Mouse (Mus musculus) erythroblast, adult 5-6 weeks (primary cell): Measurements from ENCODE around the gene Rcan3. TPM values are rescaled to one million over a fixed set of nuclear protein-coding genes. Genes with fewer than 3 reads are reported as not detected.

Source experiments
- ATAC-seq: replicated peaks from 2 replicates; pipeline ENCODE4 v1.8.0; 2016; ENCODE audit warnings: moderate number of reproducible peaks, mild to moderate bottlenecking, moderate TSS enrichment, inconsistent platforms; ENCODE audit not compliant: poor library complexity, low FRiP score, severe bottlenecking
- total RNA-seq, 2 experiments: library from RNA; stranded (forward) in 1 of 2; stranded (reverse) in 1 of 2; fragments of 150-400 nt in 1 of 2; fragments of 200-764, 138-1000 nt in 1 of 2; gene quantifications; 2 replicates each; pipeline versions ENCODE4 v1.2.3 to v1.2.4; 2015 to 2017; ENCODE audit warnings: low replicate concordance in 2 of 2

Gene Rcan3
- total RNA-seq, 2 experiments from 2014 or later = 4.1 to 5.0 TPM

DNA sequence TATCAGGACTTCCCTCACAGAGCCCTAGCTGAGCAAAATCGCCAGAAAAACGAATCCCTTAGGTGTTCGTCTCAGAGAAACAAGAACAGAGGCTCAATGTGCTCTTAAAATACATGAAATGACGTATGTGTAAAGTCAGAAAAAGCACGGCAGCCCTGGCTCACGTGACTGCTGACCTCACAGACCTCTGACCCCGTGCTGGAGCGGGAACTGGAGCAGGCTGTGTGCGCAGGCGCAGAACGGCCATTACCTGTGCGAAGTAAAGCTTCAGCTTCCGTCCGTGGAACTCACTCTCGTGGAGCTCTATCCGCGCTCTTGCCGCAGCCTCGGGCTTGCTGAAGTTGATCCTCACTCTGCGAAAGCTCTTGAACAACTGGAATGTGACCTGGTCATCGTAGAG, 13.7 kb downstream of the Rcan3 start:
- ATAC-seq = no peak

DNA sequence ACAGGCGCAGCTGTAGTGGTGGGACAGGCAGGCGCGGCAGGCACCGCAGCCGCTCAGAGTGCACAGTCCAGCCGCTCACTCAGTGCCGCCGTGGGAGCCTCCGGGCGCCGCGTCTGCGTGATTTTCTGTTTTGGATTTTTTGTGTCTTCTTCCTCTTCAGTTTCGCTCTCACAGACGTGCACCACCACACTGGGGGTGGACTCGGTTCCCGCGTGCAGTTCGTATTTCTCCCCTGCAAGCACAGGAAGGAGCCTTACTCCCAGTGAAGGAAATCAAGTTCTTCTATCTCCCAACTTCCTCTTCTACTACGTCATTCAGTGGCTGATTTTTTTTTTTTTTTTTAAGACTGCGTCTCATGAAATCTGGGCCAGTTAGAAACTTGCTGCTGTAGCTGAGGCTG, 17.3 kb downstream of the Rcan3 start:
- ATAC-seq = no peak

DNA sequence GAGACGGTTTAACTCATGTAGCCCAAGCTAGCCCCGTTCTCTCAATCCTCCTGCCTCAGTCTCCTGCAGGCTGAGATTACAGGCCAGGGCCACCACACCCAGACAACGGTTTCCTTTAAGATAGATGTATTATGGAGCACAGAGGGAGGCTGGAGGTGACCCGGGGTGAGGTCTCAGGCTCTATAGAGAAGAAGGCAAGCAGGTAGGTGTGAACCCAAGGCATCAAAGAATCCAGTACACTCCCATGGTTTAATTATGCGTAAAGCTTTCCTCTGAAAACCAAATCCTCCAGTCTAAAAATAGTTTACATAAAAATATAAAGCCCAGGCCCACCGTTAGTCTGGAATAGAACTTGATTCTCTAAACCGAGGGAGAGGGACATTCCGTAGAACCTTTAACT, 20.2 kb downstream of the Rcan3 start:
- ATAC-seq = no peak

DNA sequence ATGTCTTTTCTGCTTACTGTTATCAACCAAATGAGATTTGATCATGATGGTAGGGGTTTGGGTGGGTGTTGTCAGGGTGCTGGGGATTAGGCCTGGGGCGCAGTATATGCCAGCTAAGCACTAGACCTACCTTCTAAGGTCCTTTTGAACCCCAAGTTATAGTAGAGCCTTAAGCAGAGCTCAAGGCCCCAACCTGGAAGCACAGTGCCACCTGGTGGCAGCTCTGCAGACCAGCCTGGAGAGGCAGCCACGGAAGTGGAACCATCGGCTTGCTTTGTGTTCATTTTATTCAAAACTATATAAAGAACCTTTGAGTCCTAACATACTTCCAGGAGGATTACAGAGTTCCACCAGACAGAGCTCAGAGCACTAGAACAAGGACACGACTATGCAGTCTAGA, 22.0 kb downstream of the Rcan3 start:
- peak; percentile 85 for ATAC-seq

DNA sequence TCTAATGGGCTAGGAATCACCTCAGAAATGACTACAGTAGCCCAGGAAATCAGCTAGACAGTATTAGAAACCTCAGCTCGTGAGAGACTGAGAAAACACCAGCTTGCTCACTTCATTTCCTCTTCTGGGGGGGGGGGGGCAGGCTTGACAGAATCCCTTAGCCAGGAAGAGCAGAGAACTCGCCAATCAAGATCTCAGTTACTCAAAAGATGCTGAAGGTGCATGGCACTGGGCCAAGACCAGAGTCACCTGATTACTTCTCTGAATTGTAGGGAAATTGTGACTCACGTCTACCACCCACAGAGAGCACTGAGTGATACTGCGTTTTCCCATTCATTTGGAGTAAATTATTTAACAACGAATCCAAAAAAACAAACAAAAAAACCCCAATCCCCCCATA, 27.5 kb downstream of the Rcan3 start:
- ATAC-seq = no peak

DNA sequence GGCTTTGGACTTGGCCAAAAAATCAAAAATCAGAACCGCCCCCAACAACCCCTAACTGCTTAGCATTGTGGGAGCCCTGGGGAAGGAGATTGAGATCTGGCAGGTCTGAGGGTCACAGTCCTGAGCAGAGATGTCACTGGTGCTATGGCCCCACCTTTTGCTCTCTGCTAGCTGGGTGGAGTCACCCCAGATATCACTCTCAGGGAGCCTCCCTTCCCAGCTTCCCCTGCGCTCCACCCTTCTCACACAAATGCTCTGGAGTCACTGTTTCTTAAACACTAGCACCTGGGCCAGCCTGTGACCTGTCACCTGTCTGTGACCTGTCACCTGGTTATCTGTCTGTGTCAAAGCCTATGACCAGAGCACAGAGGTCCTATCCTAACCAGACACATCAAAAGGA, 28.7 kb downstream of the Rcan3 start:
- peak; percentile 92 for ATAC-seq

DNA sequence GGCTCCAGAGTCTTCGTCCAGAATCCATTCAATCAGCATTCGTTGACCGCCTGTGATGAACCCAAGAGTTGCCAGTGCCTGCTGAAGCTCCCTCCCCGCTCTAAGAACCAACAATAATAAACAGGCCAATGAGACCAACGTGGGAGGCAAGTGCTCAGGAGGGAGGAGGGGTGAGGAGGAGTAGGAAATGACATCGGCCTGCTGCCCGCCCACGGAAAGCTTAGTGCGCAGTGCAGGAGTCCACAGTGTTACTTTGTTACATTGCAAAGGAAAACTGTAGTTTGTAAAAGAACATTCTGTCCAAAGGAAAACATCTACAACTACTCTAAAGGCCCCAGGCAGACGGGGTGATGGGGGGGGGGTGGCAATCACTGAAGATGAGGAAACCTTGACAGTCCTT, 29.6 kb downstream of the Rcan3 start:
- ATAC-seq = no peak

DNA sequence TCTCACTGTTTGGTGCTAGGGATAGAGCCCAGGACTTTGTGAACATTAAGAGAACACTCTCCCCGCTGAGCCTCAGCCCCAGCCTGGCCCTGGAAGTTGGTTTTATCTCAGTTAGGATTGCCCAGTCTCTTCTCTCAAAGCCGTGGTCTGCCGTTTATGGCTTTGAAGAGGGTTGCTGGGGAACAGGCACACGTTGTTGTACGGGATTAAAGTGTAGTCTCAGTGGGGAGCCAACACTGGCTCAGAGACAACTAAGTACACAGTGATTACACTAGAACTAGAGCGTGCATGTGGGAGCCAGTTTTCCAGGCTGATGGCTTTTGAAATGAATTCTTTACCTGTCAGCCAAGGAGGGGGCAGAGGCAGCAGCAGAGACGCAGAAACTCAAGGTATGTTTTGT, 31.8 kb downstream of the Rcan3 start:
- ATAC-seq = no peak

DNA sequence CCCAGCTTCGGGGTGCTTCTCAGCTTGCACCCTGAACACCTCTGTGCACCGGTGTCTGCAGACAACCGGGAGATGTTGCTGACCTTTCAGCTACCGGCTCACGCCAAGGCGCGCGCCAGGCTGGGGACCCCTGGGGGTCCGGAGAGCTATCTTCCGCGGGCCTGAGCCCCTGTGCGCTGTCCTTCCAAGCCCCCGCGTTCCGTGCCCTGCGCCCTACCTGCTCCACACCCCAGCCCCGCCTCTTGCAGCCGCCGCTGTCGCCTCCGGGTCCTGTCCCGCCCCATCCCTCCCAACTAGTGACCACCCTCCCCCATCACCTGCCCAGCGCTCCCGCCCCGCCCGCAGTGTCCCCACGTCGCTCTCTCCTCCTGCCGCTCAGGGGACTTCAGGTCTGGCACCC, 35.7 kb downstream of the Rcan3 start, which contains the start of gene Ncmap:
TSS of gene Ncmap (minus strand) at position 237 of the 400 bp plus-strand sequence.
- no peak for ATAC-seq

DNA sequence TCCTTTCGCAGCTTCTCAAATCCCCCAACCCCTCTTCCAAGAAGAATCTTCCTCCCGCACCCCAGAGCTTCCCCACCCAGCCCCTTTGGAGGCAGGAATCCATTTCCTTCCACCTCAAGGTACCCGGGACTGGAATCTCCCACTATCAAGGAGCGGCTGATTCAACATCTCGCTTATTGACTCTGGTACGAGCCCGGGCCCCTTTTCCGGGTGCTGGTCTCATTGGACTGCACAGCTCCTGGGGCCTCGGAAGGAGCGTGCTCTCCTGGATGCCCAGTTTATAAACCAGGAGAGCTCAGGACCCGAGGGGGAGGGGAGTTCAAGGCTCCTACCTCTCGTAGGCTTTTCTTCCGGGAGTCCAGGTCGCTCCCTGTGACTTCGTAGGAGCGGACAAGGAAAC, 36.1 kb downstream of the Rcan3 start:
- ATAC-seq = no peak

DNA sequence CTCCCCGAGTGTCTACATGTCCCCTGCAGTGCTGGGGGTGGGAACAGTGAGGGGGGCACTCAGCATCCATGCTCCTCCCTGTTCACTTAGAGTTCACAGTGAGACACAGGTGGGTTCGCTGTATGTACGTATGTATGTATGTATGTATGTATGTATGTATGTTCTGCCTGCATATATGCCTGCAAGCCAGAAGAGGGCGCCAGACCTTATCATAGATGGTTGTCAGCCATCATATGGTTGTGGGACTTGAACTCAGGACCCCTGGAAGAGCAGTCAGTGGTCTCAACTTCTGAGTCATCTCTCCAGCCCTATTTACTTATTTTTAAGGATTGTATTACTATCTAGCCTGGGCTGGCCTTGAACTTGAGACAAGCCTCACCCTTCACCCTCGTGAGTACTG, 37.4 kb downstream of the Rcan3 start:
- ATAC-seq = no peak

DNA sequence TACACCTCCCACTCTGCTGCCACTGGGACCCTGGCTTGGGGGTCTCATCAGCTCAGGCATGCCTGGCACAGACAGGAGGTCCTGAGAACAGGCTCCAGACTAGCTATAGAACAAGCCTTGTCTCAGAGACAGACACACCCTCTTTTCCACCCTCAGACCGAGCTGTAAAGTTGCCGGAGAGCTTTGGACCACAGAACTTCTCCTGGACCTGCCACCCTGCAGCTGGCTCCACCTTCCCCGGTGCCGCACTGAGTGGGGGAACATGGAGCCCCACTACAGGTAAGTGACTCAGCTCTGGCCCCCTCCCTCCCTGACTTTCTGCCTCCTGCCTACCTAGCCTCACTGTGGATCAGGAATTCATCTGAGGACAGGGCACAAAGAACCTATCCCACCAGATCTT, 38.3 kb downstream of the Rcan3 start:
- no peak for ATAC-seq

DNA sequence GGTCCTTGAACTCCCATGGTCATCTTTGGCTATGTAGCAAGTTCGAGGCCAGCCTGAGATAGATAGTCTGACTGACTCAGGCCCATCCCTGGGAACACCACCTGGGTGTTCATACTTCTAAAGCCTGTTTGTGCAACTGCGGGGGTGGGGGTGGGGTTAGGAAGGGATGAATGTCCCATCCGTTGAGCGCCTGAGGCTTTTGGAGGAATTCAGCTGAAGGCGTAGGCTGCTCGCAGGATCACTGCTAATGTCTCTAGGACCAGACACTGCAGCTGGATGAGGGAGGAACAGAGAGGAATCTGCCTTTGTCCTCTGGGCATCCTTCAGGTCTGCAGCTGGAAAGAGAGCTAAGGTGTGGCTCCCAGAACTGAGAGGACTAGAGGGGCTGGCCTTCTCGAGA, 39.0 kb downstream of the Rcan3 start:
- ATAC-seq = no peak

DNA sequence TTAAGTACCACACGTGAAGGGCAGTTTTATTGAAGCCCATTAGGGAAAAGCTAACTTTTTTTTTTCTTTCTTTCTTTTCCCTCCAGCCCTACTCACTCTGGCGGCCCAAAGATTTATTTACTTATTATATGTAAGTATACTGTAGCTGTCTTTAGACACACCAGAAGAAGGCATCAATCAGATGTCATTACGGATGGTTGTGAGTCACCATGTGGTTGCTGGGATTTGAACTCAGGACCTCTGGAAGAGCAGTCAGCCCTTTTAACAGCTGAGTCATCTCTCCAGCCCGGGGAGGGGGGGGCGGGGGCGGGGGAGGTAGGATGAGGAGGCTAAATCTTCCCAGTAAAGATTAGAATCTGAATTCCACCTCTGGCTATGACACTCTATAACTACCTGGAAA, 40.3 kb downstream of the Rcan3 start:
- no peak for ATAC-seq

DNA sequence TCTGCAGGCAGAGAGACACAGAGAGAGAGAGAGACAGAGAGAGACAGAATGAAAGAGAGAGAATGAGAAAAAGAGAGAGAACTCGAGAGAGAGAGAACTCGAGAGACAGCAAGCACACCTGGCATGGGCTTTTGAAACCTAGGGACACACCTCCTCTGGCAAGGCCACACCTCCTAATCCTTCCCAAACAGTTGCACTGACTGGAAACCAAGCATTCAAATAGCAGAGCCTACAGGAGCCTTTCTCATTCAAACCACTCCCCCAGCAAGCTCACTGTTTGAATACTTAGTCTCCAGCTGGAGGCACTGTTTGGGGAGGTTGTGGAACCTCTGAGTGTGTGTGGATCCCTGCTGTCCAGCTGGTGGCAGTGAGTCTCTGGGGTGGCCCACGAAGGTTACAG, 40.9 kb downstream of the Rcan3 start:
- no peak for ATAC-seq

DNA sequence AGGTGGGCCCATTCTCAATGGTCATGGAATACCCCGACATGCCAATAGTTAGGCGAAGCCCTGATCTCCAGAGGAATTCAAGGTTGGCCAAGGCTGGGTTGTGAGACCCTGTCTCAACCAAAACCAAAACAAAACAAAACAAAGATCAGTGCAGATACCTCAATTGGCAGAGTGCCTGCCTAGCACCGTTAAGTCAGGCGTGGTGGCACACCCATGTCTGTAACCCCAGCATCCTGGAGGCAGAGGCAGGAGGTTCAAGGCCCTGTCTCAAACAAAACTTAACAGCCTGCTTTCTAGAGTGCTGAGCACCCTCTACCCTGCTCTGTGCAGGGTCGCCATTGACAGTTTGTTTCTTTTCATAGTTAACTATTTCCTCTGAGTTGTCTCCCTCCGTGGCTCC, 42.6 kb downstream of the Rcan3 start:
- ATAC-seq = no peak

DNA sequence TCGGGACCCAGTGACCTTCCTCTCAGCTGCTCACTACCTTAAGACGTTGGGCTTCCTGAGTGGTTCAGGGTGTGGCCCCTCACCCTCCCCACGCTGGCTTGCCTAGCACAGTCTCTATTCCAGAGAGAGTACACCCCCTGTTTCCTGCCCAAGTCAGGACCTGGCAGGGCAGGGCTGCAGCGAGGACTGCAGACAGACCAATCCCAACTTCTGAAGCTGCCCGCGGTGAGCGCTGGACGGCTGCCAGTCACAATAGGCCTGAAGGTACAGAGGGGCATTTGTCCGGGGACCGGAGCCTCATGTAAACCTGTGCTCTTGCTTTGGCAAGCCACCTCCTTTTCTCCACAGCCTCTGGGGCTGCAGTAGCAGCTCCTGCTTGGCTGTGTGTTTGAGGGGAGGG, 48.0 kb downstream of the Rcan3 start:
- no peak for ATAC-seq

DNA sequence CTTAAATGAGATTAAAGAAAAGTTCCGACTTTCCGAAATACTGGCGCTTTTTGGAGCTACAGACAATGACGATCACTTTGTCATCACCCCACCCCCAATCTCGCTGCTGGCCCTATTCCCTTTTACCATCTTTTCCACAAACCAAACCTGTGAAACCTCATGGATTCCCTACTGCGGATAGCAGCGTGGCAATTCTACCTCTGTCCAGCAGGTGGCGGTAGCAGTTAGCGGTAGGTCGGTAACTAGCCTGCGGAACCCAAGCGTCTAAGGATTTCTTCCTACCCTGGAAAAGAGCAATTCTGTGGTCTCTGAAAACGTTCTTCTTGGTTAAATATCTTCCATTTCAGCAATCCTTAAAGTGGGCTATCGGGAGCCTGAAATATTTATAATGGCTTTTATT, 51.3 kb downstream of the Rcan3 start:
- ATAC-seq = peak; percentile 77

DNA sequence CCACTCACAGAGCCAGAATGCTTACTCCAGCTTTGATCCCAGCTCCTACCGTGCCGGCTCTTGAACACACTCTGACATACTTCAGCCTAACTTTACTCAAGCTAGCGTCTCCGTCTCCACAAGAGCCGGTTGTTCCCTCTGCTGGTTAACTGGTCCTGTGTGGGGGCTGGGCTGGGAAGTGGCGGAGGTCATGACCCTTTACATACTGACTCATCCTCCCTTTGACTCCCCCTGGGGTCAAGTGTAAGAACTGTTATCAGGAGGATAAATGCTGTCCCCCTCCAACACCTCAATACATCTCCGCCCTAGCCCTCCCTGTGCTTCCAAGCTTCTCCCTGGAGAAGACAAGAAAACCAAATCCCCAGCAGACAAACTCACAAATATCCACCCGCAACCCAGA, 52.3 kb downstream of the Rcan3 start:
- ATAC-seq = no peak

DNA sequence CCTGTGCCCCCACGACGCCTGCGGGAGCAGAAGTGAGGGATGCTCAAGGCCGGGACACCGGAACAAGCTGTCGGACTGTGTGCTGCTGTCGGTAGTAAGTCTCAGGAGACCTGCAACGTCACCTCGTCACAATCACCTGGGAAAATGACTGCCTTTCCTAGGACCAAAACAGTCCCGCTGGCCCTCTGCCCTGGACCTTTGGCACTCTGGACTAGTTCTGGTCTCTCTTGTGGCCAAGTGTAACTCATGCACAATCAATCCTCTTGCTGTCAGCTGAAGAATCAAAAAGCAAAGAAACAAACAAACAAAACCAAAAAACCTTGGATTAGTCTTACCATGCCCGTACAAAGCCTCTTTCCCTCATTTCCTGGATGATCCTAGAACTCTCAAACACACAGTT, 56.4 kb downstream of the Rcan3 start:
- ATAC-seq = no peak

DNA sequence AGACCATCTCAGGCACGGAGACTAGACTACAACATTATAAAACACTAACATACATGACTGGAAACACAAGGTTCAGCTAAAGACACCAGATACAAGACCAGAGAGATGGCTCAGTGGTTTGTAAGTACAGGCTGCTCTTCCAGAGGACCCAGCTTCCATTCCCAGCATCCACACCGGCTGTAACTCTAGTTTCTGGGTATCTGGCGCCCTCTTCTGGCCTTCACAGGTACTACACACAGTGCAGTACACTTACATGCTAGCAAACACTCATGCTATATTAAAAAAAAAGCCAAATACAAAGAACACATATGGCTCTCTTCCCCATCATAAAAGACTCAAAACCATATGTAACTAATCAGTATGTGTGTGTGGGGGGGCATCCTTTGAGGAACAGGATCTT, 58.2 kb downstream of the Rcan3 start:
- ATAC-seq = no peak

DNA sequence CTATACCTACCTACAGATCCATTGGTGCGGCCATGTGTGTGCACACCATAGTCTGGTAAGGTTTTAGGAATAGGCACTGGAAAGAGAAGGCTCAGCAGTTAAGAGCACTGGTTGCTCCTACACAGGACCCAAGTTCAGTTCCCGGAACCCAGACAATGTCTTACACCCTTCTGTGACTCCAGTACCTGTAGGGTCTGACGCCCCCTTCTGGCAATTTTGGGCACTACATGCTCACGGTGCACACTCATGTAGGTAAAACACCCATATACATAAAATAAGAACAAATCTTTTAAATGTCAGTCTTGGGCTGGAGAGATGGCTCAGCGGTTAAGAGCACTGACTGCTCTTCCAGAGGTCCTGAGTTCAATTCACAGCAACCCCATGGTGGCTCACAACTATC, 60.4 kb downstream of the Rcan3 start:
- ATAC-seq = no peak

DNA sequence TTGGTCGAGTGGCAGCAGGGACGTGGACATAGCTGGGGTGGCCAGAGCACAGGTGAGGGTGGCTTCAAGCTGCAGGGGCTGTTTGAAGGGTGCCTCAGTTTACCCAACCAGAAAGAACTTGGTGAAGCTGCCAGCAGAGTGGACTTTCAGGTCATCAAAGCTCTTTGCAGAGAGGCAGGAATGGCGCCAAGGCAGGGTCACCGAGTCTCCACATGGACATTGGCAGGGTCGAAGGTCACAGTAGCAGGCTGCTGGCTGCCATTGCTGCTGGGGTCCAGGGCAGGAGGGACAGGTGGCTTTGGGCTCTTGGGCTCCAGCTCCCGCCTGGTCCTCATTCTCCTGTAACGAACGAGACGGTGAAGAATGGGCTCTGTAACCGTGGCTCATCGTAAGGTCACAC, 63.3 kb downstream of the Rcan3 start:
- no peak for ATAC-seq
